Mouse (Mus musculus): ENCODE data around the gene Dkk2.

DNA sequence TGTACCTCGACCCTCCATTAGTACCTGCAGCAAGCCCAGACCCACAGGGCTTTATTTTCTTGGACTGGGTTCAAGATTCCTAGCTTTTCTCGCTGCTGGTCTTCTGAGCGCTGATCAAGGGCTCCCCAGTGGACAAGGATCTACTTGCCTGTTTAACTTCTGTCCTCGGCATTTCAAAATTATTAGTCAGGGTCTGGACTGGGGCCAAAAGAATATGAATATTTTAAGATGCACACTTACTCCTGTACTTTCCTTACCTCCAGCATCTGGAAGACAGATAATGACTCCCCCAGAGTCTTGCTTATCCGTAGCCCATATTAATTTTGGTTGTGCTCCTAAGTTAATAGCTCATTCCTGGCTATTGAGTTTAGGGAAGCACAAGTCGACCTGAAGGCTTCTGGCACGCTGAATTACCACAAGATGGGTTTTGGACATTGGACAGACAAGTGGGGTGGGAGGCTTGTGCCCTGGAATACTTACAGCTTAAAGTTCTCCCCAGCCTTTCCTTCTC is 134.9 kb downstream of the Dkk2 start:
- TF ChIP-seq CTCF (IDR thresholded peaks at IDR 0.05; ENCODE audit: borderline replicate concordance, control insufficient read depth, extremely low read depth, insufficient read depth, low read length, poor library complexity) (no peak), POLR2A (IDR thresholded peaks at IDR 0.05; ENCODE audit: control insufficient read depth, extremely low read depth, insufficient read depth, low read length, poor library complexity) (no peak)

Measured in thymus, adult 2 months (tissue).